Mouse (Mus musculus): Measurements from ENCODE around the gene Ssbp2.

The Ssbp2 gene

DNA sequence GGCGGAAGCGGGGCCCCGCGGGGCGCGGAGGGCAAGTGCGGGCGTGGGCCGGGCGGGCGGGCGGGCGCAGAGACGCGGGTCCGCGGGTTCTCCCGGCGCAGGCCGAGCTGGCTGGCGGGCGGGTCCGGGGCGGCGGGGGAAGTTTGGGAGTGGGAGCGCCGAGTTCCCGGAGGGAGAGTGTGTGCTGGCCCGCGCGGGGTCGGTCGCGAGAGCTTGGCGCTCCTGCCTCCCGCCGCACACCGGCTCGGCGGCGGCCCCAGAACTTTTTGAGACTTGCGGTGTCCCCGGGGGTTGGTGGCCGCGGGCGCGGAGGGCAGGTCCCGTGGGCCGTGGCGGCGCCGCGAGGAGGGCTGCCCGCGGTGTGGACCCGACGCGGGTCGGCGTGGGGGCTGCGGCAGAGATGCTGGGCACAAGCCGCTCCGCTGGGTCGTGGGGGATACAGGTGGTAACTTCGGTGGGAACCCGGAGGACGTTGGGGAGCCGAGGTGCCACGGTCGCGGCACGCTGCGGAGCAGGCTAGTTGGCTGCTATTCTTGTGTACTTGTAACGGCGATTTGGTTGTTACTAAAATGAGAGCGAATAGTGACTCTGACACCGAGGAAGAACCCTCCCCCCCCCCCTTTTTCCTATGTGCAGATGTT is 1.7 kb downstream of the Ssbp2 start:
- no peak for DNase-seq (ENCODE audit: low read depth, low spot score)

DNA sequence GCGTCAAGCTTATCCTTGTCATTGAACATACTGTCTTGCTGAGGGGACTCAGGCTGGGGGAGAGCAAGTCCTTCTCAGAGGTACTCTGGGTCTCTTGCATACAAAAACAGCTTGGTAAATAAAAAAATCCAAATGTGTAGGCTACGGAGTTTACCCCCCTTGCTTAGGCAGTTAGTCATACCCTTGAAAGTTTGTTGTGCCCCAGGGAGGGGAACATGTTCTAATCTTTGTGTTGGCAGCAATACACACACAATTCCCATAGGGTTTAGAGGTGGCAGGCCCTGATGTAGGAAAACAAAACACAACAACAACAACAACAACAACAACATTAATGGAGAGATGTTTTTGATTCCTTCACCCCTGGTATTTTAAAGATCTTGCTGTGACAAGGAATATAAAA is 2.3 kb downstream of the Ssbp2 start:
- no peak for DNase-seq (ENCODE audit: low read depth, low spot score)

DNA sequence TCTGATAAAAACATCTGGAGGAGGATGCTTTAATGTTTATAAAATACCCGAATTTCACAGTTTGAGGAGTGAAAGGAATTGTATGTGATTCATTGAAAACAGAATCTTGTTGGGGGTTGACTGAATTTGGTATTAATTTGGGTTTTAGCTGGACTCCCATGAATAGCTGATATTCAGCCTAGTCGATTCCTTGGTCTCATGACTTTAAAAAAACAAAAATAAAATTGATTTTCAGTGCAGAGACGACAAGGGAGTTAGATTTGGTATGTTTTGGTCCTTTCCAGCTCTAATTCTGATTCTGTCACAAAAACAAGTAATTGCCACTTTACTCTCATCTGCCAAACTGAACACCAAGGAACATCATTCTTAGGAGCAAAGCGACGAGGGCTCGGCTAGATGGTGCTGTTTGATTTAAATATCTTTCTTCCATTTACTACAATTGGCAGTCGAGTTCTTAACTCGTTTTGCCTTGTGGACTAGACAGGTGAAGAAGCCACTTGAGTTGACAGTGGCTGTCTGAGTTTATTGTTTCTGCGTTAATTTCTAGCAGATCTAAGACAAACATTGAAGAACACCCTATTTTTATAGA is 2.9 kb downstream of the Ssbp2 start:
- no peak for DNase-seq (ENCODE audit: low read depth, low spot score)

DNA sequence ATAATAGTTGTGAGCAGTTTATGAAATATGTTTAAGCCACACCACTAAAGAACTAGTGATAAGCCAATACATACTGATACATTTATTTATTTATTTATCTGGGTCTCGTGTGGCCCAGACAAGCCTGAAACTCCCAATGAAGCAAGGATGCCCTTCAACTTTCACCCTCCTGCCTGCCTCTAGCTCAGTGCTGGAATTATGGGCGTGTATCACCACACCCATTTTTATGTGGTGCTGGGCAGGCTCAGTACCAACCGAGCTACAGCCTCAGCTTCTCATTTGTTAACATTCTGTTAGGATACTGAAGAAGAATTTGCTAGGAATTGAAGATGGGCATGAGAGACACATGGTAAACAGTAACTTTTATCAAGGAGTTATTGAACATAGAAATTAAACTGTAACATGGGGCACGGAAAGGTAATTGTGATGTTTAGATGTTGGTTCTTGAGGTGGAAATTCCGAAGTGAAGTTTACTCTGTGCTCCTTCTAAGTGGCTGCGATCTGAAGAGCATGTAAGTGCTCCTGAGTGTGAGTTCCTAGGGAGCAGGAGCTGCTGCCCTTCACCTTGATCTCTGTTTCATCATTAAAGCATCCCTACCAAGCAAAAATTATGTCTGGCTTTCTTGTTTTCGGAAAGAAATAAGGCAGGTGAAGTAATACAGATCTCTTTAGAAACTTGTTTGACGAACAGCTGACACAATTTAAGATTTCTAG is 5.1 kb downstream of the Ssbp2 start:
- DNase-seq (ENCODE audit: low read depth, low spot score), result no peak

DNA sequence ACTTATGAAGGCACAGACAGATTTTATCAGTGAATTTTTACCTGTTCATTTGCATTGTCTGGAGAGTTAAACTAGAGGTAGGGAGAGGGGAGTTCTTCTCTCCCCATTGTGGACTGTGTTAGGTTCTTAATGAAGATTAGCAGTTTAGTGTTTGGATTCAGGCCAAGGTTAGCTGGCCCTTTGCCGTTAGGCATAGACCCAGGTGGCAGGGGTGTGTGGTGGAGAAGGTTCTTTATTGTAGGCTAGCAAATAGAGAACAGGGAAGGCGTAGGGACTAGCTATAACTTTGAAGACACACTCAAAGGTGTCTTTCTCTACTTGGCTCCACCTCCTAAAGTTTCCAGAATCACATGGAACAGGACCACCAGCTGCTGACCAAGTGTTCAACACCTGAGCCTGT is 11.5 kb downstream of the Ssbp2 start:
- no peak for DNase-seq (ENCODE audit: low read depth, low spot score)

DNA sequence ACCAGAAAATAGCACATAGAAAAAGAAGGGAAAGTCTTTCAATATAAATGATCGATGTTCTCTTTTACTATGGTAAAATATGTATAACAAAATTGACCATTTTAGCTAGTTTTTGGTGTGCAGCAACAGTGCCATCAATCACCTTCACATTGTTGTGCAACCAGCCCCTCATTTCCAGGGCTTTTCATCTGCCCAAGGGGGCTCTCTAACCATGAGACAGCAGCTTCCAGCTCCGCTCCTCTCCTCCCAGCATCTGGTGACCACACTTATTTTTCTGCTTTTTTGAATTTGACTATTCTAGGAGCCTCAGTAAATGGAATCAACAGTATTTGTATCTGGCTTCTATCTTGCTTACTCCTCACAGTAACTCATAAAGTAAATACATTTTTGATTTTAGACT is 11.9 kb downstream of the Ssbp2 start:
- DNase-seq (ENCODE audit: low read depth, low spot score), result no peak

DNA sequence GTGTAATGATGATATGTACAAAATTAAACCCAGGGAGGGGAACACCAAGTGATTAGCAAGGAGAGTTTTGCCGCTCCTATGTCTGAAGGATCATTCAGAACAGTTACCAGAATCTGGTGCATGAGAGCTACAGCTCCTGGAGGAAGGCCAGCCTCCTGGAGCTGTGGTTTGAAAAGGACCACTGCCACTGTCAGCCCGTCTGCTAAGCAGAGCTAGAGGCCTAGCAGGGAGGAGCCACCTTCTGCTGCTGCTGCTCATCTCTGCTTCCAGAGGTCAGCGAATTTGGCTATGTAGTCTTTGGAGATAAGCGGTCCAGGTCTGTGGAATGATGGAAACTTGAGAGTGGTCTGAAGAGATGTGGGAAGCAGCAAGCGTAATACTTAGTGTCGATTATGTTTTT is 13.4 kb downstream of the Ssbp2 start:
- no peak for DNase-seq (ENCODE audit: low read depth, low spot score)

DNA sequence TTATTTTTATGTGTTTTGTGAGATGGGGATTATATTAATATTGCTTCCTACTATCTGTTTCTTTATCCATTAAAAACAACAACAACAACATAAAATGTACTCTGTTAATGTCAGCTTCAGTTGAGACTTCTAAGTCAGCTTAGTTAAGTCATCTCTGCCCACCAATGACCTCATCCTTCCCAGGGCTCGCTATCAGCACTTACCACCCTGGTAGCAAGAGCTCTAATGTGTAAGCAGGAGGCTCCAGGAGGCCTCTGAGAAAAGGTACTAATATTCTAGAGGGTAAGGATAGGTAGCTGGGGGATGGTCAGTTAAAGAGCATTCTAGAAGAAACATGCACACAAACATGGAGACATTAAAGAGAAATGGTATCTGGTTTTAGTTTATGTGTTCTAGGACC is 13.9 kb downstream of the Ssbp2 start:
- DNase-seq (ENCODE audit: low read depth, low spot score), result no peak

DNA sequence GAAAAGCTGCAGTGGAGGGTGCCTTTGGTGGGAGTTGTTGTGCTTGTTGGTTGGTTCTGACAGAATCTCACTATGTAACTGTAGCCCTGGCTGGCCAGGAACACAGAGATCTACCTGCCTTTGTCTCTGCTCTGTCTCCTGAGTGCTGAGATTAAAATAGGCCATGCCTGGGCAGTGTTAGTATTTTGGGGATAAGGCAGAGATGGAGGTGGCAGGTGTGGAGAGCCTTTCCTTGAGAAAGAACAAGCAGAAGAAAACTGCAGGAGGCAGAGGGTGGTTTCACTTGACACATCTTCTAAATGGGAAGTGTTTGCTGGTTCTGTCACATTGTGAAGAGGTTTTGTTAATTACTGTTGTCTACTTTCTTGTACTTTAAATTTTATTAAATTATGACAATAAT is 15.8 kb downstream of the Ssbp2 start:
- no peak for DNase-seq (ENCODE audit: low read depth, low spot score)

DNA sequence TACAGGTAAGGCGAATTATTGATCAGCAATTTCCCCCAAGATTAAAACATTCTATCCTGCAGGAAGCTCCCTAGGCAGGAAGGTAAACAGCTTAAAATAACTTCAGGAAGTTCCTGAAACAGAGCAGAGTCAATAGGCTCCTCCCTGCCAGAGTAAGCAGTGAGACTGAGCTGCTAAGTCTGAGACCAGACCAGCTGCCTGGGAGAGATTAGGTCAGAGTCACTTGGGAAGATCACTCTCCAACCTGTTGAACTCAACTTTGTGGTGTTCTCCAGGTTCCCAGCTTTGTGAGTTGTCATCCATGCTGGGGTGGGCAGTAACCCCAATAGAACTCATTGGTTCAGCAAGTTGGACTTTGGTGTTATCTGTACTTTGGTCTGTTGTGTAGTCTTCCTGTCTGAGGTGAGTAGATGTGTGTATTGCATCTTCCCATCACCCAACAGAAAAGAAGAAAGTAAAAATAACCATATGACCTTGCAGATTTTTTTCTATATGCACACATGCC is 16.6 kb downstream of the Ssbp2 start:
- no peak for DNase-seq (ENCODE audit: low read depth, low spot score)

DNA sequence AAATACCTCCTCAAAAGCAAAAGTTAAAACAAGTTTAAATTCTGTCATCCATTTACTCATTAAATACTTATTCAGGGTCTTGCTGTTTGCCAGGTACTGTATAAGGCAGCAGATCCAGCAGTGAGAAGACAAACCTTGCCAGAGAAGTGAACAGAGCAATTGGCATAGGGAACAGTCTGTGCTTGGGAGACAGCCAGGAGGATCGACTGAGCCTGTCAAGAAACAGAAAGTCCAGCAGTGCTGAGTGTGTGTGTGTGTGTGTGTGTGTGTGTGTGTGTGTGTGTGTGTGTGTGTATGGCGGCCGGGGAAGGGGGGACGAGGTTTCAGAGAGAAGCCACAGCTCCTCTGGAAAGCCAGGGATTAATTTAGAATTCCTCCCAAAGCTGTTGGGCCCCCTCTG is 17.9 kb downstream of the Ssbp2 start:
- DNase-seq (ENCODE audit: low read depth, low spot score), result no peak

DNA sequence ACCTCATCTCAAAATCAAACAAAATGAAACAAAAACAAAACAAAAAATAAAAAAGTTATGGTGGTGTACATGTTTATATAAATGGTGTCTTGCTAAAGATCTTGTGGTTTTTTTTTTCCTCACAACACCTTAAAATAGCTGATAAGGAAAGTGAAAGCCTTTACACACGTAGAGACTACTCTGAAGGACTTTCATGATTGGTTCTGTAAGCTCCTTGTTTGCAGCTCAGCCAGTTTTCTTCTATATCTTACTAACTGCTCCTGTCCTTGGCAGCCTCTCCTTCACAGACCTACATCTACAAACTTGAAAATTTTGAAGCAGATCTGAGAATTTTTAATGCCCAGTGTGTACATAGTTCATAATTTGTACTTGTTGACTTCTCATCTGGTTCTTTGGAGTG is 24.2 kb downstream of the Ssbp2 start:
- no peak for DNase-seq (ENCODE audit: low read depth, low spot score)

DNA sequence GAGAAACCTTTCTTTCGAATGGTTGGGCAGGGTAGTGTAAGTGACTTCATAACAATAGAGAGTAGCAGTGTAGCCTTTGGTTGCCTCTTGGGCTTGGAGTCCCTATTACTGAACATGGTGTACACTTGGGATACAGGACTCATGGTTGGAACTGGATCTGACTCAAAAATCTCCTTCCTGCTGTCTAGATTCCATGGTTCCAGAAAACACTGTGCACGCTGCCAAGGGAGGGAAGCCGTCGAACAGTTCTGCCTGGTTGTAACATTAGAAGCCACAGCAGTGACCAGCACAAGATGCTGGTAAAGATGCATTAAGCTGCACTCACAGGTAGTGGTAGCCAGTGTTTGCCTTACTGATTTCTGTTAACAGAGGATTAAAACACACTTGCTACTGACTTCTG is 32.0 kb downstream of the Ssbp2 start:
- no peak for DNase-seq (ENCODE audit: low read depth, low spot score)

DNA sequence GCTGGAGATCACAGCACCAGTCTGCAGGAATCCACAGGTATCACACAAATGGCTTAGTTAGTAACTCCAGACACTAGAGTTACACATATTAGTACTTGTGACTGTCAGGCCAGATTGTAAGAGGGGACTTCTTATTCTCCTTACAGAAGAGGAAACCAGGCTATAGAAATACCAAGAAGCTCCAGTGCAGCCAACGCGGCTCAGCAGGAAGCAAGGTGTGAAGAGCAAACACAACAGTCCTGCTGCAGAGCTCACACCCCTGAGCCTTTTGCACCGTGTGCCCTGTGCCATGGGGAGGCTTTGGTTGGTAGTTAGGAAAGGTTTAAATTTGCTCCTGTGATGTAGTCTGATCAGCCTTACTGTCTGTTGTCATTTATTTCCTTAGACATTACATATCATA is 37.0 kb downstream of the Ssbp2 start:
- DNase-seq (ENCODE audit: low read depth, low spot score), result no peak

DNA sequence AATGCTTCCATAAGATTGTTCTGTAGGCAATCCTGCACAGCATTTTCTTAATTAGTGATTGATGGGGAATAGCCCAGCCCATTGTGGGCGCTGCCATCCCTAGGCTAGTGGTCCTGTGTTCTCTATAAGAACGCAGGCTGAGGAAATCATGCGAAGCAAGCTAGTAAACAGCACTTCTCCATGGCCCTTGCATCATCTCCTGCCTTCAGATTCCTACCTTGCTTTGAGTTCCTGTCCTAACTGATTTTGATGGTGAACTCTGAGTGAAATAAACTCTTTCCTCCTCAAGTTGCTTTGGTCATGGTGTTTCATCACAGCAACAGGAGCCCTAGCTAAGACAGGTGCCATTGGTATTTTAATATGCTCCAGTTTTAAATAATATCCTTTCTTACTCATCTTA is 41.7 kb downstream of the Ssbp2 start:
- no peak for DNase-seq (ENCODE audit: low read depth, low spot score)

DNA sequence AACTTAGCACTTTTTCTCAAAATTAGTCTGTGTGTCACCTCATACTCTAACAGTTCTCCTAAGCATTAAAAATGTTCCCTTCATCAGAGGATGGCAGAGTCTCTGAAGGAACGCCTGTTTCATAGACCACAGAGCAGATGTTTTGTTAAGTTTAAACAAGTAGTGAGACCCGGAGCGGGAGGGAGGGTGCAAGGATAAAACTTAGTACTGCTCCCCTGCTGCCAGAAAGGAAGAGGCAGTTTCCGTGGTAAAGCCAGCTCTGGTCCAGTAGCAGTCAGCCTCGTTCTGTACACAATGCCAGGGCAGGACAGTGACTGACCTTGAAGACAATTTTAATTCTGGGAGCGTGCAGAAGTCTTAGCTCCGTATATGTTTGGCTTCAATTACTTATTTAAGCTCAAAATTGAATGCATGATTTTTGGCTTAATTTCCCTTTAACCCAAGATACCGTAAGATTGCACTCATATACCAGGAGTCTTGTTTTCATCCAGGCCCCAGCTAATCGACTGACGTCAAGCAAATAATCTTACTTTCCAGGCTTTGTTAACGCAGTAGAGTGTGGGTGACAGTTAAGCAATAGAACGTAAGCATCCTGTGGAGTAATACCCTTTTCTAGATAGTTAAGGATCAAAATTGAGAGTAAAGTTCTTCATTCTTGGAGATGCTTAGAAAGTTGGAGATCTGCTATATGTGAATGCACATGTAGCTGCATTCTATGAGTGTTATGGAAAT is 42.7 kb downstream of the Ssbp2 start:
- no peak for DNase-seq (ENCODE audit: low read depth, low spot score)

DNA sequence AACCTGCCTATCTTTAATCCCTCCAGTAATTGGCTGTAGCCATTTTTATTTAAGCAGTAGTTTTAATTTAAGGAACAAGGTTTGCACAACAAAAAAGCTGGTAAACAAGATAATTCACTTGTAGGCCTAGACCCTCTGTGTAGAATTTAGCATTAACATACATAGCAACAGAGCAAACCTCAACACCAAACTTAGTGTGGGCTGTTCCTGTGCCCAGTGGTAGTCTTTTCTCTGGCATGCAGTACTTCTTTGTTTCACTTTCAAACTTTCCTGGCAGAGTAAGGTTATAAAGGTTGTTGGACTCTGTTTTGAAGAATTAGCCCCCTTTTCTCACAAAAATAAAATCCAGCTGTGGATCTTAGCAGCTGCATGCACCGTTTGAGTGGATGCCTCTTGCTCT is 48.9 kb downstream of the Ssbp2 start:
- DNase-seq (ENCODE audit: low read depth, low spot score), result no peak

DNA sequence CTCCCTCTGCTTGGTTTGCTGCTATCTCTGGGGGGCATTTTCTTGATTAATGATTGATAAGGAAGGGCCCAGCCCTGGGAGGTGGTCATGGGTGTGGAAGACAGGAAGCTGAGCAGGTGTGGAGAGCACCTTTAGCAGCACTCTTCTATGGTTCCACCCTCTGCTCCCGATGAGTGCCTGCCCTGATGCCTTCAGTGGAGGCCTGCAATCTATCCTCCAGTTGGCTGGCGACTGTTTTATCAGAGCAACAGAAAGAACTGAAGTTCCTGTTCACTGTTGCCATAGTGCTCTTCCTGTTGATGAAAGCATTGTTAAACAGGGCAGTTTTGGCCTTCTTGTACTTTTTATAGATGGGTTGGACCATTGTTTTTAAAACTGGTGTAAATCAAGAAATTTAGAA is 49.4 kb downstream of the Ssbp2 start:
- no peak for DNase-seq (ENCODE audit: low read depth, low spot score)

DNA sequence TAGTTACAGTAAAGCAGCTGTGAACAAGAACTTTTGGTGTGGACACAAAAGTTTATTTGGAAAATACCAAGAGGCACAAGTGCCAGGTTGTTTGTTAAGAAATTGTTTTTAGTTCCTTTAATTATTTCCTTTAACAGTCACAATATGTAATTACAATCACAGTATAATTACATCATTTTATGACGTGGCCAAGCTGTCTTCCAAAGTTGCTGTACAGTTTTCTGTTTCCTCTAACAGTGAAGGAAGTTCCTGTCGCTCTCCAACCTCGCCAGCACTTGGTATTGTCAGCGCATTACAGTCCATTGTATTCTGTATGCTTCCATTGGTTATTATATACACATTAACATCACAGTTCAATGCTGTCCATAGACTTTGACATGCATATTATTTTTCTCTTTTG is 54.9 kb downstream of the Ssbp2 start:
- DNase-seq (ENCODE audit: low read depth, low spot score), result no peak

DNA sequence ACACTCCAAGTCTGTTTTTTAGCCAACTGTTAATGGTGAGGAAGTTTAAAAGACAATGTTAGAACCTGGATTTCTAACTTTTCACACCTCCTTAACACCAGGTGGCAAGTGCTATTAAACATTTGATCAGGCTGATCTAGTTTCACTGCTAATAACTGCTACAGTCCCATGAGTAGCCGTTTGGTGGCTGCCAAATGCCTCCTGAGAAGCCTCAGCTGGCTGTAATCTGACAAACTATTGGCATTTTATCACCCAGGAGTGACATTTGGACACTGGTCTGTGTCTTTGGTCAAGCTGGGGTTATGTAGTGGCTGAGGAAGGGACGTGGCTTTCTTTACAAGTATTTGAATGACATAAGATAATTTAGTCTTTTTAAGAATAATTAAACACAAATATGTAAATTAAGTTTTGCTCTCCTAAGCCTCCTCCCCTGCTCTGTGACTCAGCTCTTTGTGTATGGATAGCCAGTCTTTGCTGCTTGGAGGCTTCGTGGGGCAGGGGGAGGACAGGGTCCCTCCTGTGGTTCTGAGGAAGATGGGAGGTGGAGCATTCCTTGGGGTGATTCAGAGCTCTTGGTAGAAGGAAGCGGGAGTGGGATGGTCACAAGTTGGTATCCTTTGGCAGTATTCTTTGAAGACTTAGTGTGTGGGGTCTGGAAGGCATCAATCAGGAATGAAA is 60.1 kb downstream of the Ssbp2 start:
- DNase-seq (ENCODE audit: low read depth, low spot score), result no peak

DNA sequence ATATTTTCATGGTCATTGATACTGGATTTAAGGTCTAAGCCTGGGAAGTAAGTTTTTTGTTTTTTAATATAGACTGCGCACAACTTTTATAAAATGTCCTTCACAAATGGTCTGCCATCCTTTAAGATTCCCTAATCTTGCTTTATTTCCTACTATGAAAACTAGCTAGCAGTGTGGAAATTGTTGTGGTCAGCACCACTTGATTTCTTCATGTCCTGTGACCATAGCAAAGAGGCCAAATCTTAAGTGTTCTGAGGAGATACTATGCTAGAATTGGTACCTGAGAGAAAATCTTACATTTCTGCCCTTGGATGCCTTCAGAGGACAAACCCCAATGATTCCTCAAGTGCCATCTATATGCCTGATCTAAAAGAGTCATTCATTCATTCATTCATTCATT is 60.9 kb downstream of the Ssbp2 start:
- no peak for DNase-seq (ENCODE audit: low read depth, low spot score)

DNA sequence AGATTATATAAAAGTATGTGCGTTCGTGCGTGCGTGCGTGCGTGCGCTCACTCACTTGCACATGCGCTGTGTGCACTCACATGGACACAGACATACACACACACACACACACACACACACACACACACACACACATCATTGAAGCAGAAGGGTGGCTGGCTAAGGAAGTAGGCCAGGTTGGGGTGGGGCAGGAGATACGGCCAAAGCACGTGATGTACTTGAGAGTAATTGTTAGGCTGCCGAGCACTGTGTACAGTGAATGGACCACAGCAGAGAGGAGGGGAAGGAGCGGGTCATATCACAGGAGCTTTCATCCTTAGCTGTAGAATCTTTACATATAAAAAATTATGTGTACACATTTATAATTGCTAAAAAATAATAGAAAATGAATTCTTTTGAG is 66.0 kb downstream of the Ssbp2 start:
- no peak for DNase-seq (ENCODE audit: low read depth, low spot score)
